Mouse (Mus musculus): ENCODE data around the gene Bcat2. TPM values are rescaled to one million over a fixed set of nuclear protein-coding genes. Genes with fewer than 3 reads are reported as not detected.
A peak's percentile ranks its signal among the peaks of the same experiment; 100 is the strongest.

The Bcat2 gene
- polyA plus RNA-seq, 1 experiment from 2014 or later = 17.4 TPM

- ATAC-seq (ENCODE audit: low FRiP score) = no peak
- WGBS = 8% methylated on average over 31 of the region's 31 CpGs
- 0 out of 2 replicates have a peak within 1 kb of the TSS, but pooled peaks have one; percentile 11 for H3K9ac ChIP-seq
- DNase-seq (ENCODE audit: low spot score) = no peak
- no peak within 1 kb of the TSS for H3K4me3 ChIP-seq (replicated peaks; ENCODE audit: low read length)
- no peaks in the 10 kb centered on the region for H3K36me3 ChIP-seq (replicated peaks; ENCODE audit: control insufficient read depth, insufficient read depth)
- H3K27ac ChIP-seq = no peak within 1 kb of the TSS
- no peaks in the 10 kb centered on the region for H3K4me1 ChIP-seq (replicated peaks; ENCODE audit: control insufficient read depth, insufficient read depth, low read length)
- peak within 1 kb of the TSS; percentile 27 for H3K4me2 ChIP-seq (replicated peaks)
- H3K9me3 ChIP-seq (ENCODE audit: control insufficient read depth, low read length) = no peaks in the 10 kb centered on the region
- H3K27me3 ChIP-seq (ENCODE audit: control insufficient read depth, insufficient read depth, low read length) = peaks cover 40% of the 10 kb centered on the region
Observed at GRCm38 (mm10) chr7:45617042-45617695, 47.2 kb downstream of the Bcat2 start, which contains the start of gene Fut1. Gene Fut1 (plus strand): TSS chr7:45617289.

GRCm38 (mm10) chr7:45618316-45618715 is 48.4 kb downstream of the Bcat2 start:
- Histone ChIP-seq H3K4me1 (replicated peaks; ENCODE audit: control insufficient read depth, insufficient read depth, low read length) (no peaks in the 10 kb centered on the region), H3K27ac (no peak overlapping the region), H3K9ac (no peak overlapping the region), H3K4me3 (replicated peaks; ENCODE audit: low read length) (no peak overlapping the region), H3K27me3 (ENCODE audit: control insufficient read depth, insufficient read depth, low read length) (peaks cover 40% of the 10 kb centered on the region), H3K9me3 (ENCODE audit: control insufficient read depth, low read length) (no peaks in the 10 kb centered on the region), H3K36me3 (replicated peaks; ENCODE audit: control insufficient read depth, insufficient read depth) (no peaks in the 10 kb centered on the region), H3K4me2 (replicated peaks) (no peak overlapping the region)
- no peak for DNase-seq (ENCODE audit: low spot score)
- WGBS = 87% methylated on average over 5 of the region's 5 CpGs
- ATAC-seq (ENCODE audit: low FRiP score) = no peak

GRCm38 (mm10) chr7:45619592-45619991 is 49.6 kb downstream of the Bcat2 start:
- no peak overlapping the region for H3K4me3 ChIP-seq (replicated peaks; ENCODE audit: low read length)
- no peak overlapping the region for H3K9ac ChIP-seq
- WGBS = 91% methylated on average over 5 of the region's 5 CpGs
- H3K4me1 ChIP-seq (replicated peaks; ENCODE audit: control insufficient read depth, insufficient read depth, low read length) = no peaks in the 10 kb centered on the region
- peaks cover 40% of the 10 kb centered on the region for H3K27me3 ChIP-seq (ENCODE audit: control insufficient read depth, insufficient read depth, low read length)
- H3K9me3 ChIP-seq (ENCODE audit: control insufficient read depth, low read length) = no peaks in the 10 kb centered on the region
- no peak overlapping the region for H3K27ac ChIP-seq
- no peak overlapping the region for H3K4me2 ChIP-seq (replicated peaks)
- no peaks in the 10 kb centered on the region for H3K36me3 ChIP-seq (replicated peaks; ENCODE audit: control insufficient read depth, insufficient read depth)
- ATAC-seq (ENCODE audit: low FRiP score) = no peak
- no peak for DNase-seq (ENCODE audit: low spot score)

GRCm38 (mm10) chr7:45621443-45621842 is 51.5 kb downstream of the Bcat2 start, which contains the start of gene Izumo1:
Gene Izumo1 (plus strand): TSS chr7:45621811.
- H3K9ac ChIP-seq = no peak within 1 kb of the TSS
- no peaks in the 10 kb centered on the region for H3K4me1 ChIP-seq (replicated peaks; ENCODE audit: control insufficient read depth, insufficient read depth, low read length)
- no peak within 1 kb of the TSS for H3K4me3 ChIP-seq (replicated peaks; ENCODE audit: low read length)
- WGBS = 37% methylated on average over 9 of the region's 9 CpGs
- H3K27me3 ChIP-seq (ENCODE audit: control insufficient read depth, insufficient read depth, low read length) = peaks cover 28% of the 10 kb centered on the region
- H3K4me2 ChIP-seq (replicated peaks) = no peak within 1 kb of the TSS
- no peaks in the 10 kb centered on the region for H3K36me3 ChIP-seq (replicated peaks; ENCODE audit: control insufficient read depth, insufficient read depth)
- H3K27ac ChIP-seq = no peak within 1 kb of the TSS
- no peaks in the 10 kb centered on the region for H3K9me3 ChIP-seq (ENCODE audit: control insufficient read depth, low read length)
- DNase-seq (ENCODE audit: low spot score) (no peak), ATAC-seq (ENCODE audit: low FRiP score) (no peak)

- no peak overlapping the region for H3K4me2 ChIP-seq (replicated peaks)
- no peak overlapping the region for H3K4me3 ChIP-seq (replicated peaks; ENCODE audit: low read length)
- H3K9me3 ChIP-seq (ENCODE audit: control insufficient read depth, low read length) = no peaks in the 10 kb centered on the region
- no peak overlapping the region for H3K9ac ChIP-seq
- no peak overlapping the region for H3K27ac ChIP-seq
- no peak for ATAC-seq (ENCODE audit: low FRiP score)
- no peak for DNase-seq (ENCODE audit: low spot score)
- no peaks in the 10 kb centered on the region for H3K36me3 ChIP-seq (replicated peaks; ENCODE audit: control insufficient read depth, insufficient read depth)
- peaks cover 7% of the 10 kb centered on the region; the same call in 1 of the 2 replicates for H3K4me1 ChIP-seq (replicated peaks; ENCODE audit: control insufficient read depth, insufficient read depth, low read length)
- 96% methylated on average over 11 of the region's 11 CpGs for WGBS
- H3K27me3 ChIP-seq (ENCODE audit: control insufficient read depth, insufficient read depth, low read length) = peaks cover 7% of the 10 kb centered on the region
Observed at GRCm38 (mm10) chr7:45623507-45623906, 53.6 kb downstream of the Bcat2 start.

- Histone ChIP-seq H3K4me1 (replicated peaks; ENCODE audit: control insufficient read depth, insufficient read depth, low read length) (peaks cover 7% of the 10 kb centered on the region; the same call in 1 of the 2 replicates), H3K4me2 (replicated peaks) (no peak overlapping the region), H3K36me3 (replicated peaks; ENCODE audit: control insufficient read depth, insufficient read depth) (no peaks in the 10 kb centered on the region), H3K27ac (no peak overlapping the region), H3K27me3 (ENCODE audit: control insufficient read depth, insufficient read depth, low read length) (no peaks in the 10 kb centered on the region; the same call in 1 of the 2 replicates), H3K9ac (no peak overlapping the region), H3K4me3 (replicated peaks; ENCODE audit: low read length) (no peak overlapping the region), H3K9me3 (ENCODE audit: control insufficient read depth, low read length) (no peaks in the 10 kb centered on the region)
- no peak for ATAC-seq (ENCODE audit: low FRiP score)
- no peak for DNase-seq (ENCODE audit: low spot score)
- WGBS = 88% methylated on average over 3 of the region's 3 CpGs
Observed at GRCm38 (mm10) chr7:45624718-45625117, 54.8 kb downstream of the Bcat2 start.

- 87% methylated on average over 8 of the region's 8 CpGs for WGBS
- H3K4me1 ChIP-seq (replicated peaks; ENCODE audit: control insufficient read depth, insufficient read depth, low read length) = peaks cover 7% of the 10 kb centered on the region; the same call in 1 of the 2 replicates
- ATAC-seq (ENCODE audit: low FRiP score) (no peak), DNase-seq (ENCODE audit: low spot score) (no peak)
- H3K4me3 ChIP-seq (replicated peaks; ENCODE audit: low read length) = no peak overlapping the region
- no peak overlapping the region for H3K4me2 ChIP-seq (replicated peaks)
- no peaks in the 10 kb centered on the region; the same call in 1 of the 2 replicates for H3K27me3 ChIP-seq (ENCODE audit: control insufficient read depth, insufficient read depth, low read length)
- H3K9ac ChIP-seq = no peak overlapping the region
- H3K36me3 ChIP-seq (replicated peaks; ENCODE audit: control insufficient read depth, insufficient read depth) = no peaks in the 10 kb centered on the region
- no peaks in the 10 kb centered on the region for H3K9me3 ChIP-seq (ENCODE audit: control insufficient read depth, low read length)
- H3K27ac ChIP-seq = no peak overlapping the region
Observed at GRCm38 (mm10) chr7:45625481-45625880, 55.5 kb downstream of the Bcat2 start.

- DNase-seq (ENCODE audit: low spot score) (no peak), ATAC-seq (ENCODE audit: low FRiP score) (no peak)
- 85% methylated on average over 7 of the region's 7 CpGs for WGBS
- H3K9me3 ChIP-seq (ENCODE audit: control insufficient read depth, low read length) = no peaks in the 10 kb centered on the region
- H3K36me3 ChIP-seq (replicated peaks; ENCODE audit: control insufficient read depth, insufficient read depth) = no peaks in the 10 kb centered on the region
- no peak overlapping the region for H3K4me3 ChIP-seq (replicated peaks; ENCODE audit: low read length)
- no peaks in the 10 kb centered on the region; the same call in 1 of the 2 replicates for H3K27me3 ChIP-seq (ENCODE audit: control insufficient read depth, insufficient read depth, low read length)
- H3K4me1 ChIP-seq (replicated peaks; ENCODE audit: control insufficient read depth, insufficient read depth, low read length) = peaks cover 7% of the 10 kb centered on the region; the same call in 1 of the 2 replicates
- no peak overlapping the region for H3K4me2 ChIP-seq (replicated peaks)
- H3K27ac ChIP-seq = no peak overlapping the region
- no peak overlapping the region for H3K9ac ChIP-seq
Observed at GRCm38 (mm10) chr7:45626571-45627076, 56.7 kb downstream of the Bcat2 start.

- WGBS = 86% methylated on average over 9 of the region's 9 CpGs
- peak within 1 kb of the TSS; percentile 53 for H3K4me3 ChIP-seq (replicated peaks; ENCODE audit: low read length)
- peak within 1 kb of the TSS; percentile 88 for H3K9ac ChIP-seq
- no peaks in the 10 kb centered on the region for H3K36me3 ChIP-seq (replicated peaks; ENCODE audit: control insufficient read depth, insufficient read depth)
- no peaks in the 10 kb centered on the region for H3K9me3 ChIP-seq (ENCODE audit: control insufficient read depth, low read length)
- peak within 1 kb of the TSS; percentile 99 for H3K4me2 ChIP-seq (replicated peaks)
- peak within 1 kb of the TSS; percentile 91 for H3K27ac ChIP-seq
- ATAC-seq (ENCODE audit: low FRiP score) (no peak), DNase-seq (ENCODE audit: low spot score) (no peak)
- H3K27me3 ChIP-seq (ENCODE audit: control insufficient read depth, insufficient read depth, low read length) = peaks cover 2% of the 10 kb centered on the region; the same call in 1 of the 2 replicates
- H3K4me1 ChIP-seq (replicated peaks; ENCODE audit: control insufficient read depth, insufficient read depth, low read length) = peaks cover 7% of the 10 kb centered on the region; the same call in 1 of the 2 replicates
Observed at GRCm38 (mm10) chr7:45627261-45627660, 57.3 kb downstream of the Bcat2 start, which contains the start of gene Rasip1. Gene Rasip1 (plus strand): TSS chr7:45627488.

All from hindbrain, embryonic 14.5 days (tissue).